Mouse (Mus musculus) limb, embryonic 14.5 days (tissue): ENCODE data around the gene Pank4. TPM values are rescaled to one million over a fixed set of nuclear protein-coding genes. Genes with fewer than 3 reads are reported as not detected.

Experiments used
- ATAC-seq: fragments of 200-750 bp; cut with Nextera tagmentation; 2 replicates; pipeline ENCODE4 v1.8.0; 2017; ENCODE audit warnings: low read depth, moderate number of reproducible peaks, moderate TSS enrichment; ENCODE audit not compliant: low FRiP score
- DNase-seq: peaks from one replicate; pipeline ENCODE4 v3.0.0-alpha.2; 2015; ENCODE audit warnings: low spot score
- H3K27ac ChIP-seq: fragments of 300-500 bp; sonication (generic); replicated peaks from 2 replicates; pipeline ENCODE4 v1.5.1; 2014; ENCODE audit warnings: low read depth, mild to moderate bottlenecking, low read length, moderate library complexity, mixed read lengths
- H3K27me3 ChIP-seq: fragments of 300-500 bp; sonication (generic); 2 replicates; pipeline ENCODE4 v1.6.1; 2014; ENCODE audit warnings: low read length, mixed read lengths; ENCODE audit not compliant: control insufficient read depth, insufficient read depth
- H3K36me3 ChIP-seq: fragments of 300-500 bp; sonication (generic); 2 replicates; pipeline ENCODE4 v1.6.1; 2014; ENCODE audit warnings: mild to moderate bottlenecking, low read length, moderate library complexity, mixed read lengths; ENCODE audit not compliant: control insufficient read depth, insufficient read depth
- H3K4me1 ChIP-seq: fragments of 300-500 bp; sonication (generic); 2 replicates; pipeline ENCODE4 v1.6.1; 2014; ENCODE audit warnings: antibody characterized with exemption, low read length, mixed read lengths; ENCODE audit not compliant: control insufficient read depth, insufficient read depth
- H3K4me2 ChIP-seq: fragments of 300-500 bp; sonication (generic); replicated peaks from 2 replicates; pipeline ENCODE4 v1.6.1; 2014; ENCODE audit warnings: low read depth, mild to moderate bottlenecking, low read length, moderate library complexity; ENCODE audit not compliant: severe bottlenecking
- H3K4me3 ChIP-seq: fragments of 300-500 bp; sonication (generic); replicated peaks from 2 replicates; pipeline ENCODE4 v1.5.1; 2014; ENCODE audit warnings: low read length
- H3K9ac ChIP-seq: fragments of 300-500 bp; sonication (generic); 2 replicates; pipeline ENCODE4 v1.6.1; 2014; ENCODE audit warnings: mild to moderate bottlenecking, low read depth, low read length, moderate library complexity; ENCODE audit not compliant: severe bottlenecking
- H3K9me3 ChIP-seq: fragments of 300-500 bp; sonication (generic); 2 replicates; pipeline ENCODE4 v1.6.1; 2016; ENCODE audit warnings: low read length; ENCODE audit not compliant: control insufficient read depth
- POLR2A ChIP-seq: fragments of 200-500 bp; IDR thresholded peaks from 2 replicates; pipeline ENCODE4 v1.8.0; 2012; ENCODE audit warnings: inconsistent platforms, mild to moderate bottlenecking, moderate library complexity, borderline replicate concordance; ENCODE audit not compliant: insufficient read depth, insufficient read length; ENCODE audit errors: extremely low read depth
- WGBS: fragments of 180-500 bp; shearing (Covaris S2); extraction: QIAGEN DNeasy Blood & Tissue Kit; methylation state at CpG from one replicate; pipeline ENCODE4 v1.1.7; 2014; 5-methylcytosine and 5-hydroxymethylcytosine counted together
- polyA plus RNA-seq, 2 experiments: library from polyadenylated mRNA; depleted of rRNA in 1 of 2; stranded (reverse) in 1 of 2; unstranded in 1 of 2; fragments of >200 nt; fragmentation: Nextera tagmentation in 1 of 2; extraction: Ambion mirVana in 1 of 2; gene quantifications; 2 replicates each; pipeline versions ENCODE4 v1.2.1 to v1.2.3; 2012 to 2014

The Pank4 gene
- polyA plus RNA-seq, 2 experiments: 36.9 to 76.3 TPM

DNA sequence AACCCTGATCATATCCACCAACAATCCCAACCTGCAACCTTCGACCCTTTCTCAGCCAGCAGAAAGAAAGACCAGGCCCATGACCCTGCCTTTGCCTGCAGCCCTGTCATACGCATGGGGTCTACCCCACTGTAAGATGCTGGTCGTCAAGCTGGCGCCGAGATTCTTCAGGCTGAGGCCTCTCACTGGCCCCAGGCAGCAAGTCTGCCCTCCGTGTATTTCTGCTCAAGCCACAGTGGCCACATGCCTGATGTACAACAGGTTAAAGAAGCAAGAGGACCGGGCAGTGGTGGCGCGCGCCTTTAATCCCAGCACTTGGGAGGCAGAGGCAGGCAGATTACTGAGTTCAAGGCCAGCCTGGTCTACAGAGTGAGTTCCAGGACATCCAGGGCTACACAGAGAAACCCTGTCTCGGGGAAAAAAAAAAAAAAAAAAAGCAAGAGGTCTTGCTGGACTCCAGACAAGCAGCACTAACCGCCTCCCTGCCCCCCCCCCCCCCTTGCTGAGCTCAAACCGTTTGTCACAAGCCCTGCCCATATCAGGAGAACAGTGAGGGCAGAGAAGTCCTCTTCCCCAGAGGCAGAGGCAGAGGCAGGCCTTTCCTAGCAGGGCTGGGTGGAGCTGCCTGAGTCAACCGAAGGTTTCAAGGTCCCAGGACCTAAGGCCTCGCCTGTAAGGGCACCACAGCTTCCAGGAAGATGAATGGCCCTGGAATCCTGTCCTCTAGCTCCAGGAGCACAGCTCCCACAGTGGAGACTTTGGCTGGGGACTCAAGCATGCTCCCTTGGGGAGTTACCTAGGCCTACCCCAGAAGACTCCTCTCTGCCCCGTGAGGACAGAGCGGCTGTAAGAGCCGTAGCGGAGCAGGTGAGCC lies 18.6 kb downstream of the Pank4 start:
- H3K27me3 ChIP-seq: no peaks in the 10 kb centered on the region
- DNase-seq (no peak), ATAC-seq (no peak)
- WGBS: 76% methylated on average over 19 of the region's 19 CpGs
- H3K9ac ChIP-seq: no peak overlapping the region
- H3K4me1 ChIP-seq: 0 out of 2 replicates have a peak, but pooled peaks cover 2% of the 10 kb centered on the region
- no peak overlapping the region for H3K4me3 ChIP-seq
- H3K9me3 ChIP-seq: no peaks in the 10 kb centered on the region
- peaks cover 46% of the 10 kb centered on the region for H3K36me3 ChIP-seq
- no peak overlapping the region for H3K4me2 ChIP-seq
- H3K27ac ChIP-seq: no peak overlapping the region
- no peak for TF ChIP-seq POLR2A

DNA sequence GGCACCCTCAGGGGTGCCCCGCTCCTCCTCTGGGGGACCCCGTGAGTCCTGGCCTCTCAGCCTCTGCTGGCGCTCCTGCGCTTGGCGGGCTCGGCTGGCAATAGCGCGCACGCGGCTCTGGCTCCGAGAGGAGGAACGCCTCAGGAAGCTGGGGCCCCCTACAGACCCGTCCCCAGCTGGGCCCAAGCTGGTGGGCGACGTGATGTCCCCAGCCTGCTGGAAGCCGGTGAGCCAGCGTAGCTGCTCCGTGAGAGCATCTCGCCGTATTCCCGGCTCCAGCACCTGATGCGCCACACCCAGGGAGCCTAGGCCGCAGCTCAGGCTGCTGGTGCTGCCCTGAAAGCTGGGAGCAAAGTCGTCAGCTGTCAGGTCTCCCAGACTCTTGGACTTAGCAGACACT lies 19.8 kb downstream of the Pank4 start:
- no peak for DNase-seq
- TF ChIP-seq POLR2A: no peak
- H3K27ac ChIP-seq: no peak overlapping the region
- peaks cover 34% of the 10 kb centered on the region for H3K36me3 ChIP-seq
- 0 out of 2 replicates have a peak, but pooled peaks cover 2% of the 10 kb centered on the region for H3K4me1 ChIP-seq
- H3K9ac ChIP-seq: no peak overlapping the region
- no peak overlapping the region for H3K4me2 ChIP-seq
- H3K9me3 ChIP-seq: no peaks in the 10 kb centered on the region
- WGBS: 24% methylated on average over 17 of the region's 24 CpGs
- H3K4me3 ChIP-seq: no peak overlapping the region
- ATAC-seq: no peak
- no peaks in the 10 kb centered on the region for H3K27me3 ChIP-seq

DNA sequence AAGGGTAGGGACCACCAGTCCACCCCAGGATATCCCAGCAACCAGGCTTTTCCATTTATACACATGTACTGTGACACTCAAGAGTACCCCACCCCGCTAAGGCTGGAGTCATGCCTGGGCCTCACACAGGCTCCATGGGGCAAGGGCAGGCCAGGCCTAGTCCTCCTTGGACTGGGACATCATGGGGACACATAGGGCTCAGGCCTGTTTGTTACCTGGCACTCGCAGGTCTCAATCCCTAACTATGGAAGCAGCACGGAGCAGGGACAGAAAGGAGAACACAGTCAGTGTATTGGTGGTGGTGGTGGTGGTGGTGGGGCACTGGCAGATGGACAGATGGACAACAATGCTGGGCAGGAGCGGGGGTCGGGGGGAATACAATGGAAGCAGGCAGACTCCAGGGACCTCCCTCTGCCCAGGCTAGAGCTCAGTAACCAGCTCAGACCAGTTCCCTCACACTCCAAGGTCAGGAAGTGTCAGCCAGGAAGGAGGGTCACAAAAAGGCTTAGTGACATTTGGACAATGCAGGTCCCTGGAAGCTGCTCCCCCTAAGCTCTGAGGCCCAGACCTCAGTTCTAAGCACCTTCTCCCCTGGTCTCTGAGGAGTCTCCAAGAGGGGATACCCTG lies 21.3 kb downstream of the Pank4 start:
- Histone ChIP-seq H3K9me3 (no peaks in the 10 kb centered on the region), H3K4me3 (no peak overlapping the region), H3K9ac (peak overlapping the region; percentile 26), H3K27me3 (no peaks in the 10 kb centered on the region), H3K4me1 (0 out of 2 replicates have a peak, but pooled peaks cover 2% of the 10 kb centered on the region), H3K36me3 (peaks cover 19% of the 10 kb centered on the region), H3K27ac (no peak overlapping the region), H3K4me2 (no peak overlapping the region)
- no peak for DNase-seq
- ATAC-seq: no peak
- WGBS: 86% methylated on average over 5 of the region's 5 CpGs
- TF ChIP-seq POLR2A: no peak

DNA sequence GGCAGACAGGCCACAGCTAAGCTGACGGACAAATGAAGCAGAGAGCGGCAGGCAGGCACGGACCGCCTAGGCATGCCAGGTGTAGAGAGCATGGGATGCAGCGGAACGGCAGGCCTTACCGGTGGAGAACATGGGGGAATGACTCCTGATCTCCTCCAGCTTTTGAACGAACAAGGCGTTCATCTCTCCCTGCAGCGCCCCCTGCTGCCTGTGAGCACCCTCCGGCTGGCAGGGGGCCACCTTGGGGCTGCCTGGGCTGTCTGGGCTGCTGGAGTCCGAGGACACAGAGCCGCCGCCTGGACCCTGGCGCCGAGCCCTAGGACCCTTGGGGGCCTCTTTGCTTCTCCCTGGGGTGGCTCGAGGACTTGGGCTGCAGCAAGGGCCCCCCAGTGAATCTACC lies 22.2 kb downstream of the Pank4 start:
- Histone ChIP-seq H3K4me2 (peak overlapping the region; percentile 27), H3K9me3 (no peaks in the 10 kb centered on the region), H3K27ac (no peak overlapping the region), H3K4me1 (0 out of 2 replicates have a peak, but pooled peaks cover 2% of the 10 kb centered on the region), H3K9ac (peak overlapping the region; percentile 26), H3K36me3 (peaks cover 11% of the 10 kb centered on the region), H3K27me3 (no peaks in the 10 kb centered on the region), H3K4me3 (peak overlapping the region; percentile 16; the same call in 1 of the 2 replicates)
- no peak for TF ChIP-seq POLR2A
- ATAC-seq (no peak), DNase-seq (peak; percentile 49)
- 28% methylated on average over 13 of the region's 17 CpGs for WGBS

DNA sequence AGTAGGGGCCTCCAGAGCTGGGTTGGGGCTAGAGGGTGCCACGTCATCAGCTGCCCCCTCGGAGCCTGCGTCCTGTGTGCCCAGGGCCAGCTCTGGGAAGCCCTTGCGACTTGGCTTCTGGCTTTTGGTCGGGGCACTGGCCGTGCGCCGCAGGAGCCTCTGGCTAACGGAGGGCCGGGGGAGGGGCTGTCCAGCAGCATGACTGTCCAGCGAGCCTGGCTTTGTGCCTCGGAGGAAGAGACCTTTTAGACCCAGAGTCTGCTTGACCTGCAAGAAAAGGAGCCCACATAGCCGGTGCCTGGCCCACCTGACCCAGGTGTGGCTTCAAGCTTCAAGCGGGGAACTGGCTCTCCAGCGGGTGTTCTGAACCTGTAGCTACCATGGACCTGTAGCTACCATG lies 22.8 kb downstream of the Pank4 start:
- Histone ChIP-seq H3K27me3 (no peaks in the 10 kb centered on the region), H3K4me2 (no peak overlapping the region), H3K36me3 (0 out of 2 replicates have a peak, but pooled peaks cover 6% of the 10 kb centered on the region), H3K9me3 (no peaks in the 10 kb centered on the region), H3K9ac (no peak overlapping the region), H3K4me1 (0 out of 2 replicates have a peak, but pooled peaks cover 2% of the 10 kb centered on the region), H3K27ac (no peak overlapping the region), H3K4me3 (no peak overlapping the region)
- no peak for TF ChIP-seq POLR2A
- 77% methylated on average over 15 of the region's 15 CpGs for WGBS
- DNase-seq (no peak), ATAC-seq (no peak)
